Mouse (Mus musculus) limb, embryonic 14.5 days (tissue): ENCODE data around the gene Aqp12. TPM values are rescaled to one million over a fixed set of nuclear protein-coding genes. Genes with fewer than 3 reads are reported as not detected.

Experiments
- ATAC-seq: fragments of 200-750 bp; cut with Nextera tagmentation; 2 replicates; pipeline ENCODE4 v1.8.0; 2017; ENCODE audit warnings: low read depth, moderate number of reproducible peaks, moderate TSS enrichment; ENCODE audit not compliant: low FRiP score
- DNase-seq: peaks from one replicate; pipeline ENCODE4 v3.0.0-alpha.2; 2015; ENCODE audit warnings: low spot score
- H3K27ac ChIP-seq: fragments of 300-500 bp; sonication (generic); replicated peaks from 2 replicates; pipeline ENCODE4 v1.5.1; 2014; ENCODE audit warnings: low read depth, mild to moderate bottlenecking, low read length, moderate library complexity, mixed read lengths
- H3K27me3 ChIP-seq: fragments of 300-500 bp; sonication (generic); 2 replicates; pipeline ENCODE4 v1.6.1; 2014; ENCODE audit warnings: low read length, mixed read lengths; ENCODE audit not compliant: control insufficient read depth, insufficient read depth
- H3K36me3 ChIP-seq: fragments of 300-500 bp; sonication (generic); 2 replicates; pipeline ENCODE4 v1.6.1; 2014; ENCODE audit warnings: mild to moderate bottlenecking, low read length, moderate library complexity, mixed read lengths; ENCODE audit not compliant: control insufficient read depth, insufficient read depth
- H3K4me1 ChIP-seq: fragments of 300-500 bp; sonication (generic); 2 replicates; pipeline ENCODE4 v1.6.1; 2014; ENCODE audit warnings: antibody characterized with exemption, low read length, mixed read lengths; ENCODE audit not compliant: control insufficient read depth, insufficient read depth
- H3K4me2 ChIP-seq: fragments of 300-500 bp; sonication (generic); replicated peaks from 2 replicates; pipeline ENCODE4 v1.6.1; 2014; ENCODE audit warnings: low read depth, mild to moderate bottlenecking, low read length, moderate library complexity; ENCODE audit not compliant: severe bottlenecking
- H3K4me3 ChIP-seq: fragments of 300-500 bp; sonication (generic); replicated peaks from 2 replicates; pipeline ENCODE4 v1.5.1; 2014; ENCODE audit warnings: low read length
- H3K9ac ChIP-seq: fragments of 300-500 bp; sonication (generic); 2 replicates; pipeline ENCODE4 v1.6.1; 2014; ENCODE audit warnings: mild to moderate bottlenecking, low read depth, low read length, moderate library complexity; ENCODE audit not compliant: severe bottlenecking
- H3K9me3 ChIP-seq: fragments of 300-500 bp; sonication (generic); 2 replicates; pipeline ENCODE4 v1.6.1; 2016; ENCODE audit warnings: low read length; ENCODE audit not compliant: control insufficient read depth
- POLR2A ChIP-seq: fragments of 200-500 bp; IDR thresholded peaks from 2 replicates; pipeline ENCODE4 v1.8.0; 2012; ENCODE audit warnings: inconsistent platforms, mild to moderate bottlenecking, moderate library complexity, borderline replicate concordance; ENCODE audit not compliant: insufficient read depth, insufficient read length; ENCODE audit errors: extremely low read depth
- WGBS: fragments of 180-500 bp; shearing (Covaris S2); extraction: QIAGEN DNeasy Blood & Tissue Kit; methylation state at CpG from one replicate; pipeline ENCODE4 v1.1.7; 2014; 5-methylcytosine and 5-hydroxymethylcytosine counted together
- polyA plus RNA-seq, 2 experiments: library from polyadenylated mRNA; depleted of rRNA in 1 of 2; stranded (reverse) in 1 of 2; unstranded in 1 of 2; fragments of >200 nt; fragmentation: Nextera tagmentation in 1 of 2; extraction: Ambion mirVana in 1 of 2; gene quantifications; 2 replicates each; pipeline versions ENCODE4 v1.2.1 to v1.2.3; 2012 to 2014

Aqp12 gene
- polyA plus RNA-seq, 2 experiments: not detected

GRCm38 (mm10) chr1:93015136-93015535, 9.0 kb downstream of the Aqp12 start:
- H3K4me2 ChIP-seq: no peak overlapping the region
- no peaks in the 10 kb centered on the region for H3K36me3 ChIP-seq
- DNase-seq (no peak), ATAC-seq (no peak)
- no peak overlapping the region for H3K4me3 ChIP-seq
- 47% methylated on average over 2 of the region's 2 CpGs for WGBS
- no peak for TF ChIP-seq POLR2A
- no peaks in the 10 kb centered on the region for H3K27me3 ChIP-seq
- H3K9me3 ChIP-seq: no peaks in the 10 kb centered on the region
- no peak overlapping the region for H3K9ac ChIP-seq
- no peaks in the 10 kb centered on the region for H3K4me1 ChIP-seq
- H3K27ac ChIP-seq: no peak overlapping the region

DNA sequence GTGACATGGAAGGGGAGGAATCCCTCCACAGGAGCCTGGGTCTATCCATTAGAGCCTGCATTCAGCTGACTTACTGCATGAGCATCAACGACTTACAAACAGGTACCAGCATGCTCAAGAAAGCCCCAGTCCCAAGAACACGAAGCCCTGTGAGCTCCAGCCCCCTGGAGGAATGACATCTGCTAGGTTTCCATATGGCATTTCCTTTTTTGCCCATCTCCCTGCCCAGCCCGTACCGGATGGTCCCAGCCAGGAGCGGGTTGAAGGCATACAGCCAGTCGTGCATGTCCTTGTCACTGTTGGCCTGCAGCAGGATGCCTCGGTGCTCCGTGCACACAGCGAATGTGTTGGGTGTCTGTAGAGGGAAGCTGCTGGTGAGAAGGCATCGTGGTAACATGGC, 12.6 kb downstream of the Aqp12 start:
- Histone ChIP-seq H3K9ac (no peak overlapping the region), H3K9me3 (no peaks in the 10 kb centered on the region), H3K4me1 (no peaks in the 10 kb centered on the region), H3K4me2 (no peak overlapping the region), H3K27me3 (no peaks in the 10 kb centered on the region), H3K27ac (no peak overlapping the region), H3K4me3 (no peak overlapping the region), H3K36me3 (no peaks in the 10 kb centered on the region)
- DNase-seq (no peak), ATAC-seq (no peak)
- TF ChIP-seq POLR2A: no peak
- WGBS: 80% methylated on average over 10 of the region's 10 CpGs

GRCm38 (mm10) chr1:93020602-93021001, 14.5 kb downstream of the Aqp12 start:
- Histone ChIP-seq H3K4me1 (no peaks in the 10 kb centered on the region), H3K4me2 (no peak overlapping the region), H3K4me3 (no peak overlapping the region), H3K9ac (no peak overlapping the region), H3K27ac (no peak overlapping the region), H3K27me3 (no peaks in the 10 kb centered on the region), H3K9me3 (no peaks in the 10 kb centered on the region), H3K36me3 (no peaks in the 10 kb centered on the region)
- no peak for TF ChIP-seq POLR2A
- DNase-seq (no peak), ATAC-seq (no peak)
- WGBS: 71% methylated on average over 4 of the region's 4 CpGs

DNA sequence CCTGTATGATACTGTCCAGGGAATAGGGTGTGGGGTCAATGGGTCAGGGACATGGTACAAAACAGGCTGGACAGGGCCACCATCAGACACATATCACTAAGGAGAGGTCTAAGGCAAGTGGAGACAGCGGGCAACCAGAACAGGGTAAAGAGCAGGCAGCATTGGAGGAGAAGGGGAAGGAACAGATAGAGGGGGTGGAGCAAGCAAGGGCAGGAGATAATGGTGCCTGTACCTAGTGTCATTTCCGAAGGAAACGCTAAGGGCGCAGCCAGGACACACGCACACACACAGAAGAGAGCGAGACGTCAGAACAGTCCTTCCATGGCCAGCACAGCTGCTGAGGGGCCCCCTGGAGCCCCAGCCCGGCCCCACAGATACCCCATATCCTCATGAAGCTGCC, 20.5 kb downstream of the Aqp12 start:
- DNase-seq (no peak), ATAC-seq (no peak)
- Histone ChIP-seq H3K36me3 (no peaks in the 10 kb centered on the region), H3K9me3 (no peaks in the 10 kb centered on the region), H3K4me2 (no peak overlapping the region), H3K4me3 (no peak overlapping the region), H3K27ac (no peak overlapping the region), H3K9ac (no peak overlapping the region), H3K27me3 (no peaks in the 10 kb centered on the region), H3K4me1 (no peaks in the 10 kb centered on the region)
- 84% methylated on average over 8 of the region's 8 CpGs for WGBS
- no peak for TF ChIP-seq POLR2A

DNA sequence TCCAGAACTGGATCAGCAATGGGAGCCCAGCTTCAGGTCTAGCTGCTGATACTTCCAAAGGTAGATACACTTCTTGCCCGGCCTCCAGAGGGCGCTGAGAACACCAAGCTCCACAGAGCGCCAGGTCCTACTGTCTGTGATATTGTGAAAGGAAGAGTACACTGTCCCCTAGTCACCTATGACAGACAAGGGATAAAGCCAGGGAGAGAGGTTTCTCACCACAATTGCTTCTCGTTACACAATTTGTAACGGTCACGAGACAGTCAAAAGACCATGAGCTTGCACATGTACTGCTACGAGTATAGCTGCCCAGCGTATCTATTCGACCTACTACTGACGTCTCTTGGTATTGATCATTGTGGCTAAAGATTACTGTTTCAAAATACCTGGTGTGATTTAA, 23.3 kb downstream of the Aqp12 start:
- no peaks in the 10 kb centered on the region for H3K4me1 ChIP-seq
- no peaks in the 10 kb centered on the region for H3K36me3 ChIP-seq
- no peak for TF ChIP-seq POLR2A

GRCm38 (mm10) chr1:93030060-93030459, 23.9 kb downstream of the Aqp12 start:
- no peak for TF ChIP-seq POLR2A
- Histone ChIP-seq H3K36me3 (no peaks in the 10 kb centered on the region), H3K4me2 (no peak overlapping the region), H3K4me1 (no peaks in the 10 kb centered on the region), H3K9ac (no peak overlapping the region), H3K27me3 (no peaks in the 10 kb centered on the region), H3K4me3 (no peak overlapping the region), H3K9me3 (no peaks in the 10 kb centered on the region), H3K27ac (no peak overlapping the region)
- 73% methylated on average over 2 of the region's 2 CpGs for WGBS
- ATAC-seq: no peak
- DNase-seq: no peak

More for the DNA sequence above, 23.3 kb downstream of the Aqp12 start:
- Histone ChIP-seq H3K27ac (no peak overlapping the region), H3K27me3 (no peaks in the 10 kb centered on the region), H3K9ac (no peak overlapping the region), H3K9me3 (no peaks in the 10 kb centered on the region), H3K4me2 (no peak overlapping the region), H3K4me3 (no peak overlapping the region)
- no peak for DNase-seq
- no peak for ATAC-seq
- 94% methylated on average over 10 of the region's 10 CpGs for whole genome bisulfite sequencing
